Mouse (Mus musculus) limb, embryonic 15.5 days (tissue): ENCODE measurements around the gene Cdca3. TPM values are rescaled to one million over a fixed set of nuclear protein-coding genes. Genes with fewer than 3 reads are reported as not detected.
A peak's percentile ranks its signal among the peaks of the same experiment; 100 is the strongest.

ENCODE experiments used
- ATAC-seq: fragments of 200-750 bp; cut with Nextera tagmentation; 2 replicates; pipeline ENCODE4 v1.8.0; 2017; ENCODE audit warnings: low read depth, moderate TSS enrichment; ENCODE audit not compliant: insufficient number of reproducible peaks, low FRiP score, low TSS enrichment
- H3K27ac ChIP-seq: fragments of 300-500 bp; sonication (generic); 2 replicates; pipeline ENCODE4 v1.5.1; 2015; ENCODE audit warnings: moderate library complexity, mild to moderate bottlenecking, inconsistent platforms
- H3K27me3 ChIP-seq: fragments of 300-500 bp; sonication (generic); 2 replicates; pipeline ENCODE4 v1.6.1; 2015; ENCODE audit warnings: inconsistent platforms
- H3K36me3 ChIP-seq: fragments of 300-500 bp; sonication (generic); 2 replicates; pipeline ENCODE4 v1.6.1; 2015; ENCODE audit warnings: inconsistent platforms
- H3K4me1 ChIP-seq: fragments of 300-500 bp; sonication (generic); 2 replicates; pipeline ENCODE4 v1.6.1; 2015; ENCODE audit warnings: inconsistent platforms
- H3K4me2 ChIP-seq: fragments of 300-500 bp; sonication (generic); 2 replicates; pipeline ENCODE4 v1.6.1; 2015; ENCODE audit warnings: mild to moderate bottlenecking, inconsistent platforms
- H3K4me3 ChIP-seq: fragments of 300-500 bp; sonication (generic); 2 replicates; pipeline ENCODE4 v1.5.1; 2015; ENCODE audit warnings: mild to moderate bottlenecking, inconsistent platforms
- H3K9ac ChIP-seq: fragments of 300-500 bp; sonication (generic); 2 replicates; pipeline ENCODE4 v1.6.1; 2015; ENCODE audit warnings: inconsistent platforms
- H3K9me3 ChIP-seq: fragments of 300-500 bp; sonication (generic); 2 replicates; pipeline ENCODE4 v1.6.1; 2016; ENCODE audit warnings: inconsistent platforms
- WGBS: fragments of 180-500 bp; shearing (Covaris S2); methylation state at CpG from one replicate; pipeline ENCODE4 v1.1.7; 2015; 5-methylcytosine and 5-hydroxymethylcytosine counted together
- polyA plus RNA-seq: library from polyadenylated mRNA; unstranded; fragments of >200 nt; fragmentation: Nextera tagmentation; extraction: Ambion mirVana; gene quantifications from 2 replicates; pipeline ENCODE4 v1.2.1, GENCODE M21; 2015

Cdca3 gene
- polyA plus RNA-seq, 1 experiment from 2014 or later: 124 TPM

DNA sequence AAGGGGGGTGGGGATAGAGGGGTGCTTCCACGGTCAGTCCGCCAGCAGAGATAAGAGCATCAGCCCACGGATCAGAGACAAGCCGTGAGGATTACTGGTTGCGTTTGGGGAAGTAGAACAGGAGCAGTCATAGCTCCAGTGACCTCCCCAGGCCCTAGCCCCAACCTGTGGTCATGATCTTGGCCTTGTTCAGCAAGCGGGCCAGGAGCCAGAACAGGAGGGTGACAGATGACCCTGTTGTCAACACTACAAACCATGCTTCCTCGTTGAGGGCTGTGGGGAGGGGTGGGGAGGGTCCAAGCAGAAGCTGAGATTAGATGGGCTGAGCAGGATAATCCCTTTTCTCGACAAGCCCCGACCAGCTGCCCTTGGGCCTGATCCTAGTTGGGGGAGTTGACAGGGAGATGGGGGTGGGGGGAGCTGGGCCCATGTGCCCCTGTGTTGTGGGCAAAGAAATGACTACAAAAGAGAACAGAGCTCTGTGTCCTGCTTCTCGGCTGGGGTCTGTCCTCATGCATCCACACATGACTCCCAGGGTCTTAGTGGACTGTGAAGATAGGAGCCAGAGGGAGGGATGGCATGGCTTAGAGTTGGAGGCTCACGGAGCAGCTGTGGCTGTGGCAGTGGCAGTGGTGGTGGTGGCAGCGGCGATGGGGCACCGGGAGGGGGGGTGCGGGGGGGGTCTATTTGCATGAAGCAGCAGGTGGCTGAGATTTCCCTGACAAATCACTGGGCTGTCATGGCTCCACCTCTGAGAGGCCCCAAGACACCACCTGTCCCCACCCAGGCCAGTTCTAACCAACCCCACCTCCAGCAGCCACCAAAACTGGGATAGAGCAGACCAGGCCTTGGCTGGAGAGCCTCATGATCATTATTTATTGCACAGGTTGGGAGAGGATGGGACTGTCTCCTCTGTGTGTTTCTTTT lies 11.2 kb downstream of the Cdca3 start, which contains the start of gene Gnb3:
Gene Gnb3 (minus strand): TSS at position 35 of the 927 bp plus-strand sequence.
- H3K27ac ChIP-seq: no peak within 1 kb of the TSS; the same call in 1 of the 2 replicates
- no peak for ATAC-seq
- H3K4me2 ChIP-seq: no peak within 1 kb of the TSS
- H3K36me3 ChIP-seq: peaks cover 39% of the 10 kb centered on the region
- H3K4me1 ChIP-seq: peaks cover 24% of the 10 kb centered on the region
- H3K9ac ChIP-seq: no peak within 1 kb of the TSS
- no peak within 1 kb of the TSS for H3K4me3 ChIP-seq
- WGBS: 32% methylated on average over 15 of the region's 15 CpGs
- no peaks in the 10 kb centered on the region for H3K9me3 ChIP-seq
- no peaks in the 10 kb centered on the region for H3K27me3 ChIP-seq

DNA sequence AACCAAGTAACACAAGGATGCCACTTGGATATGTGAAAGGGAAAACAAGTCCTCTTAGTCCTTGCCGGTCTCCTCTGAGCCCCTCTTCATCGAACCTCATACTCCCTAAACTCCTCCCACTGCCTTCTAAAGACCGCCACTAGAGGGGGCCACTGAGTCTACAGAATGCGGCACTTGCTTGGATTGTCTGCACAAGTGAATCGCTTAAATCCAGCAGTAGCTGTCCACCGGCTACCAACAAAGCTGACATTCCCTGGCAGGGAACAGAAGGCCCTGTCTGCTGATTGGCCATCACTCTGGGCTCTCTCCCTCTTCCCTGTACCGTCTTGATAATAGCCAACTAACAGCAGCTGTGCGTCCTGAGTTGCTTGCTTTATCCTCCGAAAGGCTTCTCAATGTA lies 18.0 kb downstream of the Cdca3 start:
- H3K36me3 ChIP-seq: peaks cover 72% of the 10 kb centered on the region
- H3K27me3 ChIP-seq: no peaks in the 10 kb centered on the region
- peak; percentile 71; the same call in 1 of the 2 replicates for ATAC-seq
- H3K4me2 ChIP-seq: no peak overlapping the region
- H3K9ac ChIP-seq: no peak overlapping the region
- H3K27ac ChIP-seq: no peak overlapping the region
- H3K9me3 ChIP-seq: no peaks in the 10 kb centered on the region
- no peak overlapping the region for H3K4me3 ChIP-seq
- WGBS: 12% methylated on average over 9 of the region's 9 CpGs
- H3K4me1 ChIP-seq: peaks cover 2% of the 10 kb centered on the region; the same call in 1 of the 2 replicates

DNA sequence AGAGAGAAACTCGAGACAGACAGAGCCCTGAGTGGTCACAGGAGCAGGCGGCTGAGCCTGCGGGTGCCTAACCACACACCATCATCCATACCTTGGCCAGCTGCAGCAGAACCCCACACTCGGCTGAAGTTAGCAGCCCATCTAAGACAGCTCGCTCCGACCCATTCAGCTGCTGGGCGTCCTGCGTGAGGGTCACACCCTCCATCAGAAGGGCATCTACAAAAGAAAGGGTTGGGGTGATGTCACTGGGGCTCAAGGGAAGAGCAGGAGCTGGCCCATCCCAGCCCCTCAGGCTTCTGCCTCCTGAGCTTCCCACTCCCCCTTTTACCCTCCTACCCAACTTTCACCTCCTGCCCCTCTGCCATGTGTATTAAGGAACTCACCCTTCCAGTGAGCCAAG lies 21.2 kb downstream of the Cdca3 start:
- peaks cover 67% of the 10 kb centered on the region for H3K36me3 ChIP-seq
- no peak overlapping the region for H3K9ac ChIP-seq
- no peak overlapping the region for H3K4me3 ChIP-seq
- no peak overlapping the region for H3K27ac ChIP-seq
- ATAC-seq: no peak
- H3K4me2 ChIP-seq: no peak overlapping the region
- no peaks in the 10 kb centered on the region for H3K9me3 ChIP-seq
- 47% methylated on average over 8 of the region's 8 CpGs for WGBS
- peaks cover 11% of the 10 kb centered on the region for H3K4me1 ChIP-seq
- H3K27me3 ChIP-seq: no peaks in the 10 kb centered on the region

DNA sequence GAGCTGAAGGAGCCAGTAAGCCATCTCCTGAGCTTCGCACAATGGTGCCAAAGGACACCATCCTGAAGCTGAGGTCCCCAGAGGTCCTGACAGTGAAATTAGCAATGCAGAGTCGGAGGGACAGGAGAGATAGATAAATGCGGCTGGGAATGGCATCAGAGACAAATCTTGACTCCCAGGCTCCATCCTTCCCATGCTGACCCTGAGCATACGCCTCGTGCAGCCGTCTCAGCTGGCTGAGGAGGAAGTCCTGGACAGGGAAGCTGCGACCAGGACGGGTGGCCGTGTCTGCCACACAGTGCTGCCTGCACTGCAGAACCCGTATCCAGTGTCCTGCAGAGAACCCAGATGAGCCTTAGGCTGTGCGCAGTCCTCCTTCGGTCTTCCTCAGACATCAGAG lies 25.3 kb downstream of the Cdca3 start:
- ATAC-seq: no peak
- Histone ChIP-seq H3K27ac (0 out of 2 replicates have a peak overlapping the region, but pooled peaks have one; percentile 24), H3K9ac (no peak overlapping the region), H3K4me3 (no peak overlapping the region), H3K36me3 (peaks cover 41% of the 10 kb centered on the region), H3K4me2 (no peak overlapping the region), H3K9me3 (no peaks in the 10 kb centered on the region), H3K4me1 (peaks cover 37% of the 10 kb centered on the region), H3K27me3 (no peaks in the 10 kb centered on the region)
- WGBS: 67% methylated on average over 12 of the region's 12 CpGs

DNA sequence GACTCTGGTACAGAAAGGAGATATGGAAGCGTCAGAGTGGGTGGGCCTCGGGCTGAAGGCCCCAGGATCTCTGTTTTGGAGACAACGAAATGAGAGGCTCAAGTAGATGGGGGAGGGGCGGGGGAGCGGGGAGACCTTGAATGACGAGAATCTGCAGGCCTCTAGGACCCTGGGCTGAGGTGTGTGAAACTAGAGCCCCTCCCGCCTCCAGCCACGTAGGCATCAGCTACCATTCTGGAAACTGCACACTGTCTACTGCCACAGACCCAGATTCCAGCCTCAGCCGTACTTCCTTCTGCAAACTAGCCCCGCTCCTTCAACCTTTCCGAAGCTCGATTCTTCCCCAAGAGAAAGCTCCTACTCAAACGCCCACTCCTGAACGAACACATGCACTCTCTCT lies 27.0 kb downstream of the Cdca3 start:
- H3K9ac ChIP-seq: peak overlapping the region; percentile 93
- H3K36me3 ChIP-seq: peaks cover 32% of the 10 kb centered on the region
- peak overlapping the region; percentile 69 for H3K4me2 ChIP-seq
- H3K27me3 ChIP-seq: no peaks in the 10 kb centered on the region
- 6% methylated on average over 13 of the region's 14 CpGs for WGBS
- peaks cover 48% of the 10 kb centered on the region for H3K4me1 ChIP-seq
- peak overlapping the region; percentile 99 for H3K27ac ChIP-seq
- H3K9me3 ChIP-seq: no peaks in the 10 kb centered on the region
- H3K4me3 ChIP-seq: peak overlapping the region; percentile 87
- ATAC-seq: peak; percentile 66

GRCm38 (mm10) chr6:124856916-124857839 lies 27.8 kb downstream of the Cdca3 start, which contains the start of gene P3h3:
Gene P3h3 (minus strand): TSS chr6:124857752.
- peak within 1 kb of the TSS; percentile 99 for H3K27ac ChIP-seq
- peak; percentile 83 for ATAC-seq
- peak within 1 kb of the TSS; percentile 87 for H3K4me3 ChIP-seq
- peak within 1 kb of the TSS; percentile 93 for H3K9ac ChIP-seq
- H3K4me2 ChIP-seq: peak within 1 kb of the TSS; percentile 69
- H3K27me3 ChIP-seq: no peaks in the 10 kb centered on the region
- peaks cover 56% of the 10 kb centered on the region for H3K4me1 ChIP-seq
- WGBS: under 1% methylated on average over 84 of the region's 86 CpGs
- H3K9me3 ChIP-seq: no peaks in the 10 kb centered on the region
- peaks cover 25% of the 10 kb centered on the region for H3K36me3 ChIP-seq

GRCm38 (mm10) chr6:124857840-124858530 lies 28.6 kb downstream of the Cdca3 start:
- Histone ChIP-seq H3K9me3 (no peaks in the 10 kb centered on the region), H3K9ac (peak overlapping the region; percentile 8; the same call in 1 of the 2 replicates), H3K4me1 (peaks cover 63% of the 10 kb centered on the region), H3K36me3 (peaks cover 17% of the 10 kb centered on the region), H3K4me3 (peak overlapping the region; percentile 87), H3K27me3 (no peaks in the 10 kb centered on the region), H3K27ac (peak overlapping the region; percentile 99), H3K4me2 (peak overlapping the region; percentile 69)
- WGBS: 21% methylated on average over 26 of the region's 26 CpGs
- no peak for ATAC-seq

- H3K4me1 ChIP-seq: peaks cover 71% of the 10 kb centered on the region
- H3K9me3 ChIP-seq: no peaks in the 10 kb centered on the region
- peak overlapping the region; percentile 69 for H3K4me2 ChIP-seq
- no peaks in the 10 kb centered on the region for H3K27me3 ChIP-seq
- peak overlapping the region; percentile 87 for H3K4me3 ChIP-seq
- no peak overlapping the region for H3K9ac ChIP-seq
- peaks cover 10% of the 10 kb centered on the region; the same call in 1 of the 2 replicates for H3K36me3 ChIP-seq
- no peak for ATAC-seq
- WGBS: 74% methylated on average over 27 of the region's 28 CpGs
- H3K27ac ChIP-seq: no peak overlapping the region
Measured at GRCm38 (mm10) chr6:124858561-124859318, 29.4 kb downstream of the Cdca3 start.

GRCm38 (mm10) chr6:124859725-124860124 lies 30.4 kb downstream of the Cdca3 start:
- peaks cover 75% of the 10 kb centered on the region for H3K4me1 ChIP-seq
- H3K27me3 ChIP-seq: no peaks in the 10 kb centered on the region
- WGBS: 9% methylated on average over 12 of the region's 12 CpGs
- peaks cover 3% of the 10 kb centered on the region; the same call in 1 of the 2 replicates for H3K36me3 ChIP-seq
- no peaks in the 10 kb centered on the region for H3K9me3 ChIP-seq
- ATAC-seq: no peak
- 0 out of 2 replicates have a peak overlapping the region, but pooled peaks have one; percentile 12 for H3K4me2 ChIP-seq
- no peak overlapping the region for H3K4me3 ChIP-seq
- H3K27ac ChIP-seq: peak overlapping the region; percentile 27; the same call in 1 of the 2 replicates
- H3K9ac ChIP-seq: peak overlapping the region; percentile 10; the same call in 1 of the 2 replicates

DNA sequence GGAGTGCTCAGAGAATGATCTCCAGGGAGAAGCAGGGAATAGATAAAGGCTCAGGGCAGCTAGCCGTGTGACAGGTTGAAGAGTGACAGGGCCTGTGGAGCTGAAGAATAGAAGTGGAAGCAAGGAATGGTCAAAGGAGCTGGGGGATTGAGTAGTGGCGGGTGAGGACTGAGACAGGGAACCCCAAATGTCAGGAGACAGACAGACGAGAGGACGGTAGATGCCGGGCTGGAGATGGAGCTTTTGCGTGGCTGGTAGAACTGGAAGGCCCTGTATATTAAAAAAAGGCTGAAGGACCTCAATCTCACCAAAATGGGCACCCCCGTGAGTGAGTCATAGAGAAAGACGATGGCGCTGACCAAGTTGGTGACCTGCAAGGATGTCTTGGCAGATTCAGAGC lies 31.2 kb downstream of the Cdca3 start:
- no peak overlapping the region for H3K4me2 ChIP-seq
- H3K27ac ChIP-seq: peak overlapping the region; percentile 27; the same call in 1 of the 2 replicates
- peaks cover 68% of the 10 kb centered on the region for H3K4me1 ChIP-seq
- H3K9me3 ChIP-seq: no peaks in the 10 kb centered on the region
- H3K27me3 ChIP-seq: no peaks in the 10 kb centered on the region
- H3K36me3 ChIP-seq: no peaks in the 10 kb centered on the region
- H3K4me3 ChIP-seq: no peak overlapping the region
- 86% methylated on average over 9 of the region's 9 CpGs for WGBS
- H3K9ac ChIP-seq: no peak overlapping the region
- ATAC-seq: no peak
